Mouse (Mus musculus): ENCODE data around the gene Trnau1ap.
A peak's percentile ranks its signal among the peaks of the same experiment; 100 is the strongest.
"Not testable (repeated sequence)": the region's sequence is repeated elsewhere in the genome, so short reads cannot be mapped to it uniquely, and the experiment has no call there.

Trnau1ap gene

DNA sequence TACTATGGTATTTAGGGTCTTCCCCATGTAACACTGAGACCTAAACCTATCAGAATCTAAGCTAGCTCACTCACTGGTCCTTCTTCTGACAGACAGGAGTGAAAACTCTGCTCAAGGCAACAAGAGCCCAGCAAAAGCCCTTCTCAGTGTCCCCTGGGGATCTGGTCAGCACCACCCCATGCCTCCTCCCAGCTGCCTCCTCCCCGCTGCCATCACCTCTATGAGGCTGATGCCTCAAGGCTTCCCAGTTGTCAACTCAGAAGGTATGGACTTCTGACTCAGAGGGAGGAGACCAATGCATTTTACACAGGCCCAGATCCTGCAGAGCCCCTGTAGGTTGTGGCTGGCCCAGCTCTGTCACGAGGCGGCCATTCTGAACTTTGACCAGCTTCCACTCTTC lies 12.1 kb upstream of the Trnau1ap start:
- DNase-seq = no peak

DNA sequence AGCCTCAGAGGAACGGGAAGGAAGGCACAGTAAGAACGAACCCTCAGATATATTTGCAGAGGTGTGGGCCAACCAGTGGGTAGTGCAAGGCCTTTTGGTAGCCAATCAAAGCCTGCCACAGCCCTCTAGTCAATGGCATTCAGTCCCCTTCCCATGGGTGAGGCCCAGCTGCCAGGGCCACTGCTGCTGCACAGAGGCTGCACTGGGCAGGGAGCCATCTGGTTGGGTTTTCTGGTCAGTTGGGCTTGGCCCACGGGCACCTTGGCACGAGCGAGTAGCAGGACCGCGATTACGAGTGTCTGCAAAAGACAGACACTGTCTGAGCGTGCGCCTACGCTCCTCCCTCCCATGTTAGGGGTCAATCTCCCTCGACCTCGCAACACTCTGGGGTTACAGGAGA lies 9.6 kb upstream of the Trnau1ap start:
- DNase-seq = peak in 1 of 2 experiments; percentile 39

DNA sequence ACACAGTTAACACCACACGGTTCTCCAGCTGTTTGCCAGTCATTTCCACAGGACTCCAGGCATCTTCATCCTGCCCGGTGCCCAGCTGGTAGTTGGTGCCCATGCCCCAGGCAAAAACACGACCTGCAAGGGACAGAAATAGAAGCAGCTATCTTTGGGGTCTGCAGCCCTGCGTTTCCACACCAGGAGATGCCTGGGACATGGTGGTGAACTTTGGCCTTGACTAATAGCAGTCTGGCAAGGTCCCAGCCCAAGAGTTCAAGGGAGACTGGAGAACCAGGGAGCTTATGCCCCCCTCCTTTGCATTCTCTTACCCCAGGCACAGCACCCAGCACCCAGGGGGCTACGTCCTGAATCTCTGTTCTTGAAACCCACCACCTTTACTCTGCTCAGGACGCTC lies 3.5 kb upstream of the Trnau1ap start:
- no peak for DNase-seq

DNA sequence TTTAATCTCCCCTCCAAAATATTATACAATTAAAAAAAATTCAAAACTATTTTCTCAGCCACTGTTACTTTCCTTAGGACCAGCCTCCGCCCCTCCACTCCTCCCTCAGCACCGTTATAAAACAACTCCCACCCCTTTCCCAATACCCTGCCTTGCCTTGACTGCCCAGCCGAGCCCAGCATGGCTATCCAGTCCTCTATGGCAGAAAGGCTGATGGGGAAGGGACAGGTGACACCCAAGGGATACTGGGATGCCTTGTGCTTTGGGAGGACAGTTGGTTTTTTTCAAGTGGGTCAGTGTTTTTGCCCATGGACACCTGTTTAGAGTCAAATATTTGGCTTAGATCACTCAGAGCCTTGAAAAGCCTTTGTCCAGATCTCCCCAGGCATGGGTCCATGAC lies 2.6 kb upstream of the Trnau1ap start:
- no peak for DNase-seq

DNA sequence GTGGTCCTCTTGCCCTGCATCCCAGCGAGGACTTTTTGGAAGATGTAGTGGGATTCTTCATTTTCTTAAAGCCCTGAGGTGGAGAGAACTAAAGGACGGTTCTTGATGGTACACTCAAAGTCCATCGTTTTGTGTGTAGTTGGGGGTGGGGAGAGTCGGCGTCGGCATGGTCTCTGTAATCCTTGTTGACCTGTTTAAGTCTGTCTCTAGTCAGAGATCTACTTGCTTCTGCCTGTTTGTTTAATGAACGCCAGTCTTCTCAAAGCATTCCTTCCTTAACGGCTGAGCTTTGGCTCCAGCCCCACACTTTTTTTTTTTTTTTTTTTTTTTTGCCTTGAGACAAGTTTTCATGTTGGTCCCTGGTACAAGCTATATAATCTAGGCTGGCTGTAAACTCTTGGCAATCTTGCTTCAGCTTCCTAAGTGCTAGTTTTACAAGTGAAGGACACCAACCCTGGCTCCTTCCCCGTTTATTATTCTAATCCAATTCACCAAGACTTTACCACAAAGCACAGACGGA lies 557 bp upstream of the Trnau1ap start:
- no peak for DNase-seq

DNA sequence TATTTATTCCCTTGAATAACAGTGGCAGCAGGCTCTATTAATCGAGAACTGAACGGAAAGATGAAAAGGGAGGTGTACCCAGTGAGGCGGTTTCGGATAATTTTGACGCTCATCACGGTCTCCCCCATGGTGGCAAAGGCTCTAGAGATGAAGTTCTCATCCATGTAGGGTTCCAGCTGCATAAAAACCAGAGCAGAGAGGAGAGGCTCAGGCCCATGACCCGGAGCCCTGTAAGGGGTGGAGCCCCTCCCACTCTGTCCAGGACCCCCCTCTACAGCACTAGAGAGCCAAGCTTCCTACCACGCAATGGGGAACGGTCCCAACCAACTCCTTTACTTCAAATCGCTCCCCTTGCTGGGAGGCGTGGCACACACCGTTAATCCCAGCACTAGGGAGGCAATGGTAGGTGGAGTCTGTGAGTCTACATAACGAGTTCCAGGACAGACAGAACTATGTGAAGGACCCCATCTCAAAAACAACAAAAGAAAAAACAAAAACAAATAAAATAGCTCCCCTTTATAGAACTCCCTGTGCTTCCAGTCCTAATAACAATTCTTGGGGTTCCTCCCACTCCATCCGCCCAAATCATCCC lies 851 bp downstream of the Trnau1ap start:
- DNase-seq = no peak

DNA sequence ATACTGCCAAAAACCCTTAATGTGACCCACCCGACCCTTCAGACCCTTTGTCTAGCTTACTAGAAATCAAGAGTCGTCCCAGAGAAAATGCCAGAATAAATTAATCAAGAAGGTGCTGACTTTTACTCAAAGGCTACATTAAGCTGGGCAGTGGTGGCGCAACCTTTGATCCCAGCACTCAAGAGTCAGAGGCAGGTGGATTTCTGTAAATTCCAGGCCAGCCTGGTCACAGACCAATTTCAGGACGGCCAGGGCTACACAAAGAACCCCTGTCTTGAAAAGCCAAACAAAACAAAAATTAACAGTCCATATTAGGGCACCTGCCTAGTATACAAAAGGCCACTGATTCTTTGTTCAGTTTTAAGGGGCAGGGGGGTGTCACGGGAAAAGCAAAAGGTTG lies 2.9 kb downstream of the Trnau1ap start:
- DNase-seq = no peak

DNA sequence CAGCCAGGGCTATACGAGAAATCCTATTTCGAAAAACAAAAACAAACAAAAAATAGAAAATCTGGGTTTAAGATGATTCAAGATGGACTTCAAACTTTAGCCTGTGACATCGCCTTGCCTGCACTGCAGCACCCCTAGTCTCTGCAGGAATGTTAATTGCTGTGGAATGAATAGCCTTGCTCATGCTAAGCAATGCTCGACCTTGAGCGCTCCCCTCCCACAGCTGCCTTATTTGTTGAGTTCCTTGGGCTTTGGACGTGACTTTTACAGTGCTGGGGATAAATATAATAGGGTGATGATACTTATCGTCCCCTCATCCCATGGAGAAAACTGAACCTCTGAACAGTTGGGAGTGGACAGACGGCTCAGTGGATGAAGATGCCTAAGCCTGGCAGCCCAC lies 13.6 kb downstream of the Trnau1ap start:
- no peak for DNase-seq

DNA sequence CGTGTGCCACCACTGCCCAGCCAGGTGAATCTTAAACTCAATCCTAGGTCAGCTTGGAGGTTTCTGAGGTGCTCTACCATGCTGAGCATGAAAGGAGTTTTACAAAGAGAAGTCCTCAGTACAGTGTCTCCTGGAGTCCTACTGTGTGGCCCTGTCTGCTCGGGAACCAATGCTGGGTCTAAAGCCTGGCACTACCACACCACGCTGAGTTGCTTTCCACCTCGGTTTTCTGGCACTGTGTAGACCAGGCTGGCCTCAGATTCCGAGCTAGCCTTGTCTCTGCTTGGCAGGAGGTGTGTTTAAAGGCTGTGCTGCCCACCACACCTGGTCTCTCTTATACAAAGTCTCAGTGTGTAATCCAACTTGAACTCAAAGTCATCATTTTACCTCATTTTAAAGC lies 16.7 kb downstream of the Trnau1ap start:
- no peak for DNase-seq

DNA sequence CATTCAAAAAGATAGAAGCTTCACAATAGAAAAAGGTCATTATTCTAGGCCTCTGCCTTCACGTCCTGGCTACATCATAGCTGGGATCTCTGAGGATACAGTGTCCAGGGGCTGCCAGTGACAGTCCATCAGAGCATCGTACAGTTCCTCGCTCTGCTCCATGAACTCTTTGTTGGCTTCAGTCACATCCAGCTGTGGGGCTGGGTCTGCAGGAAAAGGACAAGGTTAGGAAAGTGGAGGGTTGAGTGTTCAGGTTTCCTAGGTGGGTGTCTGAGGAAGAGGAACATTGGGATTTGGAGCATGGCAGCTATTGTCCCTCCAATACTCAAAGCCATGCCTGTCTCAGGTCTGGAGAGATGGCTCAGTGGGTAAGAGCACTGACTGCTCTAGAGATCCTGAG lies 17.5 kb downstream of the Trnau1ap start:
- DNase-seq = no peak

DNA sequence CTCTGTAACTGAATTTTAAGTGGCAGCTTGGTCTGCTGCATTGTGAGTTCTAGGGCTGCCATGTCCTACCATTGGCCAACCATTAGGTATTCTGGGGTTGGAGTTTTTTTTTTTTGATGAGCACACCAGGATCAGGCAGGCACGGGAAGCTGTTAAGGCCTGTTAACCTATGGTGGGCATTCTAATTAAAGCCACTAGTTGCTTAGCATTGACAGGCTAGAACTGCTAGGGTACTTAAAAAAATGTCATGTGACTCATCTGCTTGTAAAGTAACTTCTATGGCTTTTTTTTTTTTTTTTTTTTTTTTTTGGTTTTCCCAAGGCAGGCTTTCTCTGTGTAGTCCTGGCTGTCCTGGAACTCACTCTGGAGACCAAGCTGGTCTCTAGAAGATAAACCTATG lies 18.1 kb downstream of the Trnau1ap start:
- no peak for DNase-seq

DNA sequence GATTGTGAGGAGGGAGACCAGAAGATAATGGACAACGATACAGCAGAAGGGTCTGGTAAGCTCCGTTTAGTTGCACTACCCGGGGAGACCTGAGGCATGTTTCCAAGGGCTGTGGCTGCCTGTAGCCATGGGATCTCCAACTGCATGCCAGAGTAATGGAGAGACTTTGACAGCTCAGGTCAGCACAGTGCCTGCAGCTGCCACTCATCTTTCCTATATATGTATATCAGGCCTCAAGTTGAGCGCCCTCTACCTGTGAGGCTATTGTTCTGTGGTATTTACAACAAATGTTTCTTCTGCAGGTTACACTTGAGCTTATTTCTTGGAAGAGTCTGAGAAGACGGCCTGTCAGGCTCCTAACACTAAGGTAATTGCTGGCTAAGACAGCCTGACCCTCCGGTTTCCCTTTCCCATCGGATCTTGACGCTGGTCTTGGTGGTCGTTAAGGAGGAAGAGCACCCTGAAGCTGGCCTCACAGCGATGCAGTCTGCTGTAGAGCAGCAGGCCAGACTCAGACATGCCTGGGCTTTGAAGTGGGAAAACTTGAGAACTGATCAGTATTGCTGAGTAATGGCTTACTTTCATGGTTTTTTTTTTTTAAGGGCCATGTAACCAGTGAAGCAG lies 19.4 kb downstream of the Trnau1ap start:
- DNase-seq = peak; percentile 36 to 63

DNA sequence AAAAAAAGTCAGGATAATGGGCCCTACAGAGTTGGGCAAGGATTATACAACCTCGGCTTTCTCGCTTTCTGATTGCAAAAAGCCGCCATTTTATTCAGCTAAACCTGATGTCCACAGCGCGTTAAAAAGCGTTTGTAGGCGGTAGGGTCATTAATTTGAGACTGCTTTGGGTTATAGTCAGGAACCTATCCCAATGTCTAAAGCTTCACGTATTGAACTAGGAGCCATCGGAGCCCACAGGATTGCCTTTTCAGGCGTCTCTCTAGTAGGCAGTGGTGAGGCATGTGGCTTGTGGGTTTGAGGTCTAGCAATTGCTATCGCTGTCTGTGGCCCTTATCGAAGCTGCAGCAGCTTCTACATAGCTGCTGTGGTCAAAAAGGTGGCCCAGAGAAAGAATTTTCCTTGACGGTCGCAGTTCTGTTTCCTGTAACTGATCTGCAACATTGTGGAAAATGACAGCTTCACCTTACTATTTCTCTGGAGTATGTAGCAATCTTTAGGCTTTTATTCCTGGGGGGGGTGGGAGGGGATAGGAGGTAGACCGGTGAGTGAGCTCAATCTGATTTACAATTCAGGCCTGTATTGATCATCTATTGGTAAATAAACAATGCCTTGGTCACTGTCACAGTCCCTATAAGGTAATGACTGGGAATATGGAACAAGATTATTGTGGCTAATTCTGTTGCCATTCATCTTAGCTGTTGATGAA lies 20.0 kb downstream of the Trnau1ap start:
- peak in 1 of 2 experiments; percentile 10 for DNase-seq

DNA sequence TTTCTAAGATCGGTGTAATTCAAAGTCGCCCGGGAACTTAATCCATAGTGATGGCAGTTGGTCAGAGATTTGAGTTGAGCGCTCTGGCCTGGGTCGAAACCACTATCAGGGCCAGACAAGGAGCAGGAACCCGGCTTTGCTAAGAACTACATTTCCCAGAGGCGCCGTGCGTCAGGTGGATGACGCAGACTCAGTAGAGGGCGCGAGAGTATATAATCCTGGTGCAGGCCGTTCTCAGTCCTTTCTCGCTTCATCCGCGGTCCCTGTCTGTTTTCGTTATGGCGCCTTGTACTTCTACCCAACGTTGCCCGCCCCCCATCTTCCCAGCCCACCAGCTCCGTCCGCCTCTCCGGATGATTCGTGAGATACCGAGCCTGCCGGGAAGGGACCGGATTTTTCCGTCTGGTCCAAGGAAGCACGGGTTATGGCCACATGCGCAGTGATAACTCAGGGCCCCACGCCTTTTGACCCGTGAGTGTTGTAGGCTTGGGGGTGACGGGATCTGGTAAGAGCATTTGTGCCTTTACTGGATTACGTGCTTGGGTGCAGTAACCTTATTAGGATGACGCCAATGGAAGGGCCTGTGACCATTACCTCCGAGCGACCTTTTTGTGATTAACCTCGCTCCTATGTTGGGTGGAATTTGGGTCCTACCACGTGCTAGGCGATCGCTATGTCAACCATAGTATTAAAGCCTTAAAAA lies 20.8 kb downstream of the Trnau1ap start:
- DNase-seq = peak; percentile 92 to 93

DNA sequence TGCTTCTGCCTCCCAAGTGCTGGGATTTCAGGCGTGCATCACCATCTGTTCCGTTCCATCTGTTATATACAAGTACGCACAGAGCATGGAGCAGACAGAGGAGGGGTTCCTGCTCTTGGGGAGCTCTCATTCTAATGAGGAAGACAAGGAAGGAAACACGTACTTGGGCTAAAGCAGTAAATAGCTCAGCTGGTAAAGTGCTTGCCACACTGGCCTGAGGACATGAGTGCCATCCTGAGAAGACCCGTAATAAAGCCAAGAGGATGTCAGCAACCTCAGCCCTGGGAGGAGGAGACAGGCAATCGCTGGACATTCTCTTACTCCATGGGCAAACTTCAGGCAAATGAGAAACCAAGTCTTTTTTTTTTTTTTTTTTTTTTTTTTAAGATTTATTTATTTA lies 23.3 kb downstream of the Trnau1ap start:
- DNase-seq = no peak

DNA sequence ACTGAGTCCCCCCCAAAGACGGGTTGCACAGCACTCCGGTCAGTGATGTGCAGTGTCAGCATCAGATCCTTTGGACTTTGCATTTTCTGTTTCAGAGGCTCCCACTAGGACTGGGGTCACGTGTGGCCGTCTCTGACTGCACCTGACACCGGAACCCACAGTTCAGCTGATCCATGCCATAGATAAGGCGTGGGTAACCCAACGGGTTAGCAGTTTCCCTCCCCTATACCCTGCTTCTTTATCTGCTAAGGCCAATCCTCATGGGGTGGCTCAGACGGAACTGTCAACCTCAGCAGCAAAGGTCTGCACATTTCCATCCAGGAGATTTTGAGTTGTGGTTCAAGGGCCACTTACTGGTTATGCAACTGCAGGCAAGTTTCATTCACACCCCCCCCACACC lies 24.1 kb downstream of the Trnau1ap start:
- no peak for DNase-seq

DNA sequence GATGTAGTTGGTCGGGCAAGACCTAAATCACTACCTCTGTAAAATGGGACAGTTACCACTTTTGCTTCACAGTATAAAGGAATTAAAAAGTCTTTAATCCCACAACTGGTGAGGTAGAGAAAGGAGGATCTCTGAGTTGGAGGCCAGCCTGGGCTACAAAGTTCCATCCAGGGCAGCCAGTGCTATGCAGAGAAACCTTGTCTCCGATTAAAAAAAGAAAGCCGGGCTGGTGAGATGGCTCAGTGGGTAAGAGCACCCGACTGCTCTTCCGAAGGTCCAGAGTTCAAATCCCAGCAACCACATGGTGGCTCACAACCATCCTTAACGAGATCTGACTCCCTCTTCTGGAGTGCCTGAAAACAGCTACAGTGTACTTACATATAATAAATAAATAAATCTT lies 25.9 kb downstream of the Trnau1ap start:
- DNase-seq = not testable (repeated sequence)

DNA sequence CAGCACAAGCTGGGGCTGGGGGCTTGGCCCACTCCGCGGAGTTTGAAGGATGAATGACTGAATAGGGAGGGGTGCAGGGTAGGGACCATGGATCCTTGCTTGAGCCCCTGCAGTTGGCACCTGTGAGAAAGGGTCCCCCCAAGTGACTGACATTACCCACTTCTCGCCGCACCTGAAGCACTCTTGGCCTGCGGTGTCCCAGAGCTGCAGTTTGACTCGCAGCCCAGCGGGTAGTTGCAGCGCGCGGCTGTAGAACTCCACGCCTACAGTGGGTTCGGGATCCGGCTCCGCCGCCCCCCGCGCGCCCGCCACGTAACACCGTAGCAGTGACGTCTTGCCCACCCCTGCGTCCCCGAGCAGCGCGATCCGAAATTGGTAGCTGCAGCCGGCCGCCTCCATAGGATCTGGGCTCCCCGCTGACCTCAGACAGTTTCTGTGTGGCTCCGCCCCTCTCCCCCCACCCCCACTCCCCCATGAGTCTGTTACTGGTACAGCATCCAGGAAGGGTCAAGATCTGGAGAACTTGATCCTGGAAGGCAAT lies 26.3 kb downstream of the Trnau1ap start, which contains the start of gene Rab42:
Rab42 (minus strand) TSS at position 447 of the 541 bp plus-strand sequence.
- peak; percentile 63 to 76 for DNase-seq

DNA sequence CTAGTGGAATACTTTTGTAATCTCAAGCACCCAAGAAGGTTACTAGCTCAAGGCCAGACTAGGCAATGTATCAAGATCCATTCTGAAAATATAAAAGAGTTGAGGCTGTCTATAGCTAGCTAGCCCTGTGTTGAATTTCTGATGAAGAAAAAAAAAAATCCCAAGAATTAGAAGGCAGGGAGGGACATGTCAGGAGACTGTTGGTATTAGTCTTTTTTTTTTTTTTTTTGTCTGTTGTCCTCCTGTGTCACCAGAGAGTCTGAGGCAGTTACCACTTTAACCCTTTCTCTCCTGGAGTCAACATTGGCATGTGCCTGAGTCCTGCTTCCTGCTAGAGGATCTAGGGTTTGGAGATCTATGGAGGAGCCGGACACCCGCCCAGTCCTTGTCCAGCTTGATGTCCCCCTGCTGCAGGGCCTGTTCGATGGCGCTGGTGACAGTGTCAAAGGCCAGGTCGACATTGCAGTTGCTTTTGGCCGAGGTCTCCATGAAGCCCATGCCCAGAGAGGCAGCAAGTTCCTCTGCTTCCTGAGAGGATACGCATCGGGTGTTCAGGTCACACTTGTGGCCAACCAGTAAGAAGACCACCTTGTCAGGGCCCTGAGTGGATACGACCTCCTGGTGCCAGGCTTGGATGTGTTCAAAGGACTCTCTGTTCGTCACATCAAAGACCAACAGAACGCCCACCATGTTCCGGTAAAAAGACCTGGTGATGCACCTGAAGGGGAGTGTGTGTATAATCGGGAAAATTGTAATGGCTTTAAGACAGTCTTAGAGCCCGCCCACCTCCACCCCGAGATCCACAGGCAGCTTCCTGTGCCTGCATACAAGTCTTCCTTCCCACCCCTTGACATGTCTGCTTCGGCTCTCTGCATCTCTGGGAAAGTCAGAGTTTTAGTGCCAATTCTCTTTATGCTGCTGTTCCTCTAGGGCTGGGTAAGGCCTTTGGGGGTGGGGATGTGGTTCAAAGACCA lies 27.1 kb downstream of the Trnau1ap start:
- DNase-seq = no peak

DNA sequence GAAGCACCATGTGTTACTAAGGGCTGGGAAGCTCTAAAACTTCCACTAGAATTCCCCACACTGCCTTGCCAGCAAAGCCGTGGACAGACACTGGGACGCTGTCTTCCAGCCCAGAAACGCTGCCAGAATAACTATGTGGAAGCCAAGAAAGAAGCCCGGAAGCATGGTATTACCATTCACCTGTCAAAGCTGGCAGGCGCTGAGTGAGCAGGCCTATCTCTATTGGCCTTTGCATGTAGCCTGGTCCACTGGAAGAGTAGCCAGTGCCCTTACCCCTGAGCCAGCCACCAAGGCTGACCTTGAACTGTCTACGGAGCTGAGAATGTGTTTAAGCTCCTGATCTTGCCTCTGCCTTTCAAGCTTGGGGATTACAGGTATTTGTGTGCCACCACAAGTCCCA lies 27.9 kb downstream of the Trnau1ap start:
- no peak for DNase-seq

DNA sequence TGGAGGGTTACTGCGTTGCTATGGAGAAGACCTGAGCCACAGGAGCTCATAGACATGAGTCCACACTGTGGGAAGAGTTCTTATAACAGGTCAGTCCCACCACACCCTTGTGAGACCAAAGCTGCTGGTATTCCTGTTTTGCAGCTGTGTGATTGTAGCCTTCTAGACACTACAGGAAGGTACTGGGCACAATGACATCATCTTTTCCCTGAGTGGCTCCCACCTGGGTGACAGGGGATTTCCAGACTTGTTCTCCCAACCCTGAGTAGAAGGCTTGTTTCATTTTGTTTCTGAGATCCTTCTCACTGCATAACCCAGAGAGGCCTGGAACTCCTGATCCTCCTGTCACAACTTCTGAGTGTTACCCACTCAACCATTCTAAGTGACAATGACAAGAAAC lies 29.5 kb downstream of the Trnau1ap start:
- DNase-seq = no peak

Measured in lung, postnatal 4 days (tissue).